Mouse (Mus musculus): ENCODE measurements around the gene Parp3. TPM values are rescaled to one million over a fixed set of nuclear protein-coding genes. Genes with fewer than 3 reads are reported as not detected.

The Parp3 gene
- polyA plus RNA-seq, 1 experiment from 2014 or later = 1.3 TPM

DNA sequence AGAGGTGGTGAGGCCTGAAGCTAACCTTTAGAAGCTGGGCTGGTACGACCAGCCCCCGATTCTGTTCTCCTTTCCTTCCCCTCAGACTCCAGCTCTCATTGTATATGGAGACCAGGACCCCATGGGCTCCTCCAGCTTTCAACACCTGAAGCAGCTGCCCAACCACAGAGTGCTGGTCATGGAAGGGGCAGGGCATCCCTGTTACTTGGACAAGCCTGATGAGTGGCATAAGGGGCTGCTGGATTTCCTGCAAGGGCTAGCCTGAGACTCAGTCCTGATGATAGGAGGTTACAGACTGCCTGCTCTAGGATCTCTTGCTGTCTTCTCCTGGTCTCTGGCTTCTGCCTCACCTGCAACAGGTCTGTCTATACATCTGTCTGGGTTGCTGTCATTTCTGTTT lies 24.9 kb downstream of the Parp3 start:
- Histone ChIP-seq H3K4me1 (ENCODE audit: control insufficient read depth in 2 of 2, insufficient read depth in 2 of 2, low read length in 2 of 2) (peaks cover 41 to 65% of the 10 kb centered on the region in 2 experiments), H3K9ac (ENCODE audit: low read length) (no peak overlapping the region), H3K27ac (replicated peaks in 1 of 2; ENCODE audit: control insufficient read depth in 1 of 2, insufficient read depth in 1 of 2, low read depth in 2 of 2, low read length in 2 of 2) (no peak overlapping the region; a peak in 1 of 4 replicates), H3K36me3 (ENCODE audit: control insufficient read depth, insufficient read depth, low read length) (0 out of 2 replicates have a peak, but pooled peaks cover 6% of the 10 kb centered on the region), H3K4me2 (ENCODE audit: low read length) (no peak overlapping the region), H3K27me3 (ENCODE audit: control insufficient read depth, insufficient read depth, low read length) (no peaks in the 10 kb centered on the region), H3K4me3 (ENCODE audit: control insufficient read depth in 1 of 2, insufficient read depth in 1 of 2, low read depth in 1 of 2, low read length in 2 of 2) (no peak overlapping the region), H3K9me3 (ENCODE audit: control insufficient read depth, low read length) (no peaks in the 10 kb centered on the region)
- WGBS = 50% methylated on average over 2 of the region's 2 CpGs
- ATAC-seq (ENCODE audit: insufficient number of reproducible peaks, insufficient read depth, low FRiP score, low read depth) = no peak

DNA sequence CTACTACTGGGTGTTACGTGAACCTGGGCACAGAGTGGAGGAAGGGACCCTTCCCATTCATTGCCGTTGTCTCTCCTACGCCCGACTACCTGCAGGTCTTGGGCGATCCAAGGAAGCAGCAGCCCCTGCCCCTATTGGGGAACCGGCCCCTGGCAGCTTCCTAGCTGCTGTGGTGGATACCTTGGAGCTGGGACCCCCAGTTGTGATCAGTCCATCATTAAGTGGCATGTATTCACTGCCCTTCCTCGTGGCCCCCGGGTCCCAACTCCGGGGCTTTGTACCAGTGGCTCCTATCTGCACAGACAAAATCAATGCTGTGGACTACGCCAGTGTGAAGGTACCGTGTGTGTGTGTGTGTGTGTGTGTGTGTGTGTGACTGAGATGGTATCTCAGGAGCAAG lies 25.5 kb downstream of the Parp3 start:
- no peak for ATAC-seq (ENCODE audit: insufficient number of reproducible peaks, insufficient read depth, low FRiP score, low read depth)
- no peaks in the 10 kb centered on the region for H3K9me3 ChIP-seq (ENCODE audit: control insufficient read depth, low read length)
- H3K36me3 ChIP-seq (ENCODE audit: control insufficient read depth, insufficient read depth, low read length) = 0 out of 2 replicates have a peak, but pooled peaks cover 2% of the 10 kb centered on the region
- no peak overlapping the region for H3K4me3 ChIP-seq (ENCODE audit: control insufficient read depth in 1 of 2, insufficient read depth in 1 of 2, low read depth in 1 of 2, low read length in 2 of 2)
- WGBS = 72% methylated on average over 11 of the region's 11 CpGs
- H3K9ac ChIP-seq (ENCODE audit: low read length) = 0 out of 2 replicates have a peak overlapping the region, but pooled peaks have one; percentile 22
- H3K27ac ChIP-seq (replicated peaks in 1 of 2; ENCODE audit: control insufficient read depth in 1 of 2, insufficient read depth in 1 of 2, low read depth in 2 of 2, low read length in 2 of 2) = no peak overlapping the region
- no peaks in the 10 kb centered on the region for H3K27me3 ChIP-seq (ENCODE audit: control insufficient read depth, insufficient read depth, low read length)
- peaks cover 35 to 63% of the 10 kb centered on the region in 2 experiments for H3K4me1 ChIP-seq (ENCODE audit: control insufficient read depth in 2 of 2, insufficient read depth in 2 of 2, low read length in 2 of 2)
- no peak overlapping the region for H3K4me2 ChIP-seq (ENCODE audit: low read length)

DNA sequence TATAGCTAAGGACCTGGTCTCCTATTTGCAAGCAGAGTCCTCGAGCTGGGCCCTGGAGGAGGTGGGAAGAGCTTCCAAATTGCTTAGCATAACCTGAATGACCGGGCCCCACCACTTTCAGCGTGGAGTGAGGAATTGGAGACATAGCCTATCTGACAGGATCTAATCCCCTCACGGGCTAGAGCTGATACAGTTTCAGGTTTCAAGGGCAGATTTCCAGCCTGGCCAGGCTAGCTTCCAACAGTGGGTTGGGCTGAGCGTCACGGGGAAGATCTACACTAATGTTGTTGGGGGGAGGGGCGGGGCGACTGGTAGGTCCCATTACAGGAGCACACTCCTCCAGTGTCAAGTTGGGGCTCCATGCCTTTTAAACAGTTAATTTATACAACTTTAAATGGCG lies 26.1 kb downstream of the Parp3 start:
- ATAC-seq (ENCODE audit: insufficient number of reproducible peaks, insufficient read depth, low FRiP score, low read depth) = no peak
- WGBS = 10% methylated on average over 9 of the region's 9 CpGs
- Histone ChIP-seq H3K9me3 (ENCODE audit: control insufficient read depth, low read length) (no peaks in the 10 kb centered on the region), H3K4me2 (ENCODE audit: low read length) (peak overlapping the region; percentile 24; the same call in 1 of the 2 replicates), H3K36me3 (ENCODE audit: control insufficient read depth, insufficient read depth, low read length) (no peaks in the 10 kb centered on the region), H3K27ac (replicated peaks in 1 of 2; ENCODE audit: control insufficient read depth in 1 of 2, insufficient read depth in 1 of 2, low read depth in 2 of 2, low read length in 2 of 2) (no peak overlapping the region; a peak in 1 of 4 replicates), H3K27me3 (ENCODE audit: control insufficient read depth, insufficient read depth, low read length) (no peaks in the 10 kb centered on the region), H3K9ac (ENCODE audit: low read length) (peak overlapping the region; percentile 2; the same call in 1 of the 2 replicates), H3K4me3 (ENCODE audit: control insufficient read depth in 1 of 2, insufficient read depth in 1 of 2, low read depth in 1 of 2, low read length in 2 of 2) (no peak overlapping the region), H3K4me1 (ENCODE audit: control insufficient read depth in 2 of 2, insufficient read depth in 2 of 2, low read length in 2 of 2) (peaks cover 28 to 57% of the 10 kb centered on the region in 2 experiments)

DNA sequence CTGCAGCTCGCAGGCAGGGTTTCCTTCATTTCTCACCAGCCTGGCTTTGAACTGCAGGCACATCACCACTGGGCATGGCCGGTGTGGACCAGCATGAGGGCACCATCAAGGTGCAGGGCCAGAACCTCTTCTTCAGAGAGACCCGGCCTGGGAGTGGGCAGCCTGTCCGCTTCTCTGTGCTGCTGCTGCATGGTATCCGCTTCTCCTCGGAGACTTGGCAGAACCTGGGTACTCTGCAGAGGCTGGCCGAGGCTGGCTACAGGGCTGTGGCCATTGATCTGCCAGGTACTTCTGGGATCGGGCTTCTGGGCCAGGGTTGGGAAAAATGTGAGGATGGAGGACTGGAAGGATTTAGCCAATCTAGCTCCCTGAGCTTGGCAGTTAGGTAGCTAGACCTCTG lies 26.8 kb downstream of the Parp3 start:
- peaks cover 21 to 49% of the 10 kb centered on the region in 2 experiments for H3K4me1 ChIP-seq (ENCODE audit: control insufficient read depth in 2 of 2, insufficient read depth in 2 of 2, low read length in 2 of 2)
- H3K4me2 ChIP-seq (ENCODE audit: low read length) = no peak overlapping the region
- peak overlapping the region; percentile 2; the same call in 1 of the 2 replicates for H3K9ac ChIP-seq (ENCODE audit: low read length)
- H3K4me3 ChIP-seq (ENCODE audit: control insufficient read depth in 1 of 2, insufficient read depth in 1 of 2, low read depth in 1 of 2, low read length in 2 of 2) = no peak overlapping the region
- H3K36me3 ChIP-seq (ENCODE audit: control insufficient read depth, insufficient read depth, low read length) = no peaks in the 10 kb centered on the region
- WGBS = 90% methylated on average over 8 of the region's 8 CpGs
- no peak for ATAC-seq (ENCODE audit: insufficient number of reproducible peaks, insufficient read depth, low FRiP score, low read depth)
- no peak overlapping the region for H3K27ac ChIP-seq (replicated peaks in 1 of 2; ENCODE audit: control insufficient read depth in 1 of 2, insufficient read depth in 1 of 2, low read depth in 2 of 2, low read length in 2 of 2)
- H3K27me3 ChIP-seq (ENCODE audit: control insufficient read depth, insufficient read depth, low read length) = no peaks in the 10 kb centered on the region
- no peaks in the 10 kb centered on the region for H3K9me3 ChIP-seq (ENCODE audit: control insufficient read depth, low read length)

DNA sequence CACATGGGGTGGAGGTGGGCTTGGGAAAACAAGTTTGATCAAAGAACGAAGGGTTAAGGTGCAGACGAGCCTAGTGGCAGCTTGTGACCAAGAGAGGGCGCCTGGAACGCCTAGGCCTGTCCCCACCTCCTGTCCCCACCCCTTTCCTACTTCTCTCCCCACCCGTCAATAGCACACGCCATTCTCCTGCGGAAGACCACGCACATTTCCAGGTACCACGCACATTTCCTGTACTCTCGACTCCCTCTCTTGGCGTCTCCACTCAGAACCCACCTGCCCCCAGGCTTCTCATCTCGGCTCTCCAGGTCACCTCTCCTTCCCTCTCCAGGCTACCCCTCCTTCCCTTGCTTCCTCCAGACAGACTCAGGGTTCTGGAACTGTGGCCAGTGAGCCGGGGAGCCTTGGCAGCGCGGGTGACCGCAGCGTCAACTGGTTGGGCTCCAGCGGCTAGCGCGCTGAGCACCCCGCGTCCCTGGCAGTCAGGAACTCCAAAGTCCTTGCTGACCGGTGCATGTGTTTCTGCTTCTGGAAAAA lies 28.2 kb downstream of the Parp3 start:
- Histone ChIP-seq H3K27ac (replicated peaks in 1 of 2; ENCODE audit: control insufficient read depth in 1 of 2, insufficient read depth in 1 of 2, low read depth in 2 of 2, low read length in 2 of 2) (peak overlapping the region; percentile 3 to 80; a peak in 3 of 4 replicates), H3K4me2 (ENCODE audit: low read length) (peak overlapping the region; percentile 91), H3K4me3 (ENCODE audit: control insufficient read depth in 1 of 2, insufficient read depth in 1 of 2, low read depth in 1 of 2, low read length in 2 of 2) (peak overlapping the region; percentile 49 to 51), H3K27me3 (ENCODE audit: control insufficient read depth, insufficient read depth, low read length) (no peaks in the 10 kb centered on the region), H3K9me3 (ENCODE audit: control insufficient read depth, low read length) (no peaks in the 10 kb centered on the region), H3K4me1 (ENCODE audit: control insufficient read depth in 2 of 2, insufficient read depth in 2 of 2, low read length in 2 of 2) (peaks cover 18 to 43% of the 10 kb centered on the region in 2 experiments), H3K36me3 (ENCODE audit: control insufficient read depth, insufficient read depth, low read length) (no peaks in the 10 kb centered on the region), H3K9ac (ENCODE audit: low read length) (peak overlapping the region; percentile 79)
- ATAC-seq (ENCODE audit: insufficient number of reproducible peaks, insufficient read depth, low FRiP score, low read depth) = no peak; the same call in 1 of the 2 replicates
- WGBS = 1% methylated on average over 23 of the region's 23 CpGs

DNA sequence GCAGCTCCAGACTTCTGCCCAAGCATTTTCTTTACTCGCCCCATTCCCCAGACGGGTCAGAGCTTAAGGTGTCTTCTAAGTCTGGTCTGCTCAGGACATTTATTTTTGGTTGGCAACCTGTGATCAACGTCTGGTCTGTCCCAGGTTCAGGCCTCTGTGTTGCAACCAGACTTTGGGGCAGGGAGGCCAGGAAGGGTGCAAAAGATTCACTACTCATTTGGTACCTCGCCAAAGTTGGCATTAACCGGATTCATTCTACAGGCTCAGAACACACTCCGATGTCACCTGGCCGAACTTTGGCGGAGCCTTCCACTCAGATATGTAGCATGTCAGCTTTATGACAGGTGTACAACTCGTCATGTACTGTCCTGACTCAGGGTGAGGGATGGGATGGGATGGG lies 28.8 kb downstream of the Parp3 start:
- WGBS = 35% methylated on average over 9 of the region's 9 CpGs
- H3K27me3 ChIP-seq (ENCODE audit: control insufficient read depth, insufficient read depth, low read length) = no peaks in the 10 kb centered on the region
- H3K9me3 ChIP-seq (ENCODE audit: control insufficient read depth, low read length) = no peaks in the 10 kb centered on the region
- peak overlapping the region; percentile 79 for H3K9ac ChIP-seq (ENCODE audit: low read length)
- peaks cover 16 to 40% of the 10 kb centered on the region in 2 experiments for H3K4me1 ChIP-seq (ENCODE audit: control insufficient read depth in 2 of 2, insufficient read depth in 2 of 2, low read length in 2 of 2)
- ATAC-seq (ENCODE audit: insufficient number of reproducible peaks, insufficient read depth, low FRiP score, low read depth) = no peak
- peak overlapping the region; percentile 51 to 73; a peak in 2 of 4 replicates for H3K4me3 ChIP-seq (ENCODE audit: control insufficient read depth in 1 of 2, insufficient read depth in 1 of 2, low read depth in 1 of 2, low read length in 2 of 2)
- H3K27ac ChIP-seq (replicated peaks in 1 of 2; ENCODE audit: control insufficient read depth in 1 of 2, insufficient read depth in 1 of 2, low read depth in 2 of 2, low read length in 2 of 2) = peak overlapping the region; percentile 56 to 80
- H3K4me2 ChIP-seq (ENCODE audit: low read length) = peak overlapping the region; percentile 91
- no peaks in the 10 kb centered on the region for H3K36me3 ChIP-seq (ENCODE audit: control insufficient read depth, insufficient read depth, low read length)

DNA sequence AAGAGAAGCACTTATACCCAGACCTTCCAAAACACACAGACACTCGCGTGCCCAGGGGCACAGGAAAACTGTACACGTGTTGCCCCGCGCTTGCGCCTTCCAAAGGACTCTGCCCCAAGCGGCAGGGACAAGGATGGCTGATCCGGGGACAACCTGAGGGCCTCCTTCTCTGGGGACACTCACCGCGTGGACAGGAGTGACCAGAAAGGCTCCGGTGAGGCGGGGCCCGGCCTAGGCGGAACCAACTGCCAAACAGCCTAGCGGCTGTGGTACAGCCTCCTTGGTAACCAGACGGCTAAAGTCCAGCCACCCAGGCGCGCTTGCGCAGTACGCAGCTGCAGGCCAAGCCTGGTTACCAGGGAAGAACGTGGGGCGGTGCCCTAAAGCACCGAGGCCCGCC lies 29.4 kb downstream of the Parp3 start, which contains the start of the genes Abhd14b and Abhd14a:
Gene Abhd14b (plus strand): TSS at position 112 of the 400 bp plus-strand sequence.
Gene Abhd14a (minus strand): TSS at position 331 of the 400 bp plus-strand sequence.
- Histone ChIP-seq H3K4me2 (ENCODE audit: low read length) (peak within 1 kb of the TSS; percentile 91), H3K27me3 (ENCODE audit: control insufficient read depth, insufficient read depth, low read length) (no peaks in the 10 kb centered on the region), H3K36me3 (ENCODE audit: control insufficient read depth, insufficient read depth, low read length) (no peaks in the 10 kb centered on the region), H3K4me1 (ENCODE audit: control insufficient read depth in 2 of 2, insufficient read depth in 2 of 2, low read length in 2 of 2) (peaks cover 12 to 34% of the 10 kb centered on the region in 2 experiments), H3K27ac (replicated peaks in 1 of 2; ENCODE audit: control insufficient read depth in 1 of 2, insufficient read depth in 1 of 2, low read depth in 2 of 2, low read length in 2 of 2) (peak within 1 kb of the TSS; percentile 60 to 80), H3K9me3 (ENCODE audit: control insufficient read depth, low read length) (no peaks in the 10 kb centered on the region), H3K4me3 (ENCODE audit: control insufficient read depth in 1 of 2, insufficient read depth in 1 of 2, low read depth in 1 of 2, low read length in 2 of 2) (peak within 1 kb of the TSS; percentile 51 to 73), H3K9ac (ENCODE audit: low read length) (peak within 1 kb of the TSS; percentile 79)
- ATAC-seq (ENCODE audit: insufficient number of reproducible peaks, insufficient read depth, low FRiP score, low read depth) = peak; percentile 74
- under 1% methylated on average over 24 of the region's 24 CpGs for WGBS
